Mouse (Mus musculus): ENCODE results near the gene Ms4a6c. TPM values are rescaled to one million over a fixed set of nuclear protein-coding genes. Genes with fewer than 3 reads are reported as not detected.
"Not testable (repeated sequence)": the region's sequence is repeated elsewhere in the genome, so short reads cannot be mapped to it uniquely, and the experiment has no call there.

The Ms4a6c gene
- polyA plus RNA-seq, 1 experiment from 2014 or later: 10.5 TPM

GRCm38 (mm10) chr19:11496361-11496760 lies 27.2 kb downstream of the Ms4a6c start:
- Histone ChIP-seq H3K9me3 (ENCODE audit: control insufficient read depth, low read length) (no peaks in the 10 kb centered on the region), H3K4me2 (replicated peaks; ENCODE audit: low read depth) (no peak overlapping the region), H3K4me3 (ENCODE audit: low read depth, low read length) (no peak overlapping the region), H3K9ac (ENCODE audit: low read length) (no peak overlapping the region), H3K4me1 (replicated peaks; ENCODE audit: control insufficient read depth, insufficient read depth) (no peaks in the 10 kb centered on the region), H3K27me3 (ENCODE audit: control insufficient read depth, insufficient read depth, low read length) (no peaks in the 10 kb centered on the region), H3K36me3 (ENCODE audit: control insufficient read depth, insufficient read depth, low read length) (no peaks in the 10 kb centered on the region), H3K27ac (replicated peaks) (no peak overlapping the region)
- TF ChIP-seq CTCF (IDR thresholded peaks at IDR 0.05; ENCODE audit: low read depth) (no peak), EP300 (optimal IDR thresholded peaks at IDR 0.05) (no peak)
- WGBS: 72% methylated on average over 6 of the region's 6 CpGs
- ATAC-seq (ENCODE audit: low FRiP score, low TSS enrichment): no peak
- no peak for DNase-seq (ENCODE audit: low spot score)

- not testable (repeated sequence) for H3K9ac ChIP-seq (ENCODE audit: low read length); H3K27ac ChIP-seq (replicated peaks); H3K36me3 ChIP-seq (ENCODE audit: control insufficient read depth, insufficient read depth, low read length); H3K27me3 ChIP-seq (ENCODE audit: control insufficient read depth, insufficient read depth, low read length); ATAC-seq (ENCODE audit: low FRiP score, low TSS enrichment); H3K4me1 ChIP-seq (replicated peaks; ENCODE audit: control insufficient read depth, insufficient read depth); H3K9me3 ChIP-seq (ENCODE audit: control insufficient read depth, low read length); H3K4me3 ChIP-seq (ENCODE audit: low read depth, low read length); DNase-seq (ENCODE audit: low spot score); H3K4me2 ChIP-seq (replicated peaks; ENCODE audit: low read depth)
- WGBS: 73% methylated on average over 1 of the region's 1 CpGs
Measured at GRCm38 (mm10) chr19:11497300-11497699, 28.1 kb downstream of the Ms4a6c start.

GRCm38 (mm10) chr19:11500796-11501195 lies 31.6 kb downstream of the Ms4a6c start:
- no peak overlapping the region for H3K4me2 ChIP-seq (replicated peaks; ENCODE audit: low read depth)
- no peaks in the 10 kb centered on the region for H3K4me1 ChIP-seq (replicated peaks; ENCODE audit: control insufficient read depth, insufficient read depth)
- no peak overlapping the region for H3K9ac ChIP-seq (ENCODE audit: low read length)
- no peak for DNase-seq (ENCODE audit: low spot score)
- no peaks in the 10 kb centered on the region for H3K27me3 ChIP-seq (ENCODE audit: control insufficient read depth, insufficient read depth, low read length)
- H3K27ac ChIP-seq (replicated peaks): no peak overlapping the region
- H3K36me3 ChIP-seq (ENCODE audit: control insufficient read depth, insufficient read depth, low read length): no peaks in the 10 kb centered on the region
- H3K4me3 ChIP-seq (ENCODE audit: low read depth, low read length): no peak overlapping the region
- TF ChIP-seq CTCF (IDR thresholded peaks at IDR 0.05; ENCODE audit: low read depth) (no peak), EP300 (optimal IDR thresholded peaks at IDR 0.05) (no peak)
- ATAC-seq (ENCODE audit: low FRiP score, low TSS enrichment): no peak
- no peaks in the 10 kb centered on the region for H3K9me3 ChIP-seq (ENCODE audit: control insufficient read depth, low read length)
- 91% methylated on average over 1 of the region's 1 CpGs for WGBS

- ATAC-seq (ENCODE audit: low FRiP score, low TSS enrichment) (no peak), DNase-seq (ENCODE audit: low spot score) (no peak)
- Histone ChIP-seq H3K4me1 (replicated peaks; ENCODE audit: control insufficient read depth, insufficient read depth) (no peaks in the 10 kb centered on the region), H3K9me3 (ENCODE audit: control insufficient read depth, low read length) (no peaks in the 10 kb centered on the region), H3K4me3 (ENCODE audit: low read depth, low read length) (no peak overlapping the region), H3K36me3 (ENCODE audit: control insufficient read depth, insufficient read depth, low read length) (no peaks in the 10 kb centered on the region), H3K4me2 (replicated peaks; ENCODE audit: low read depth) (no peak overlapping the region), H3K27me3 (ENCODE audit: control insufficient read depth, insufficient read depth, low read length) (no peaks in the 10 kb centered on the region), H3K9ac (ENCODE audit: low read length) (no peak overlapping the region), H3K27ac (replicated peaks) (no peak overlapping the region)
- TF ChIP-seq EP300 (optimal IDR thresholded peaks at IDR 0.05): no peak
- TF ChIP-seq CTCF (IDR thresholded peaks at IDR 0.05; ENCODE audit: low read depth): no peak
- 87% methylated on average over 4 of the region's 4 CpGs for WGBS
Measured at GRCm38 (mm10) chr19:11501326-11501725, 32.2 kb downstream of the Ms4a6c start.

GRCm38 (mm10) chr19:11504857-11505256 lies 35.7 kb downstream of the Ms4a6c start:
- H3K27ac ChIP-seq (replicated peaks): no peak overlapping the region
- DNase-seq (ENCODE audit: low spot score): no peak
- H3K36me3 ChIP-seq (ENCODE audit: control insufficient read depth, insufficient read depth, low read length): no peaks in the 10 kb centered on the region
- no peaks in the 10 kb centered on the region for H3K4me1 ChIP-seq (replicated peaks; ENCODE audit: control insufficient read depth, insufficient read depth)
- H3K9me3 ChIP-seq (ENCODE audit: control insufficient read depth, low read length): no peaks in the 10 kb centered on the region
- H3K27me3 ChIP-seq (ENCODE audit: control insufficient read depth, insufficient read depth, low read length): no peaks in the 10 kb centered on the region
- ATAC-seq (ENCODE audit: low FRiP score, low TSS enrichment): no peak
- no peak overlapping the region for H3K9ac ChIP-seq (ENCODE audit: low read length)
- no peak for TF ChIP-seq EP300 (optimal IDR thresholded peaks at IDR 0.05)
- TF ChIP-seq CTCF (IDR thresholded peaks at IDR 0.05; ENCODE audit: low read depth): no peak
- 44% methylated on average over 1 of the region's 1 CpGs for whole genome bisulfite sequencing
- H3K4me2 ChIP-seq (replicated peaks; ENCODE audit: low read depth): no peak overlapping the region
- no peak overlapping the region for H3K4me3 ChIP-seq (ENCODE audit: low read depth, low read length)

GRCm38 (mm10) chr19:11513458-11513857 lies 44.3 kb downstream of the Ms4a6c start:
- Histone ChIP-seq H3K4me3 (ENCODE audit: low read depth, low read length) (no peak overlapping the region), H3K27ac (replicated peaks) (no peak overlapping the region), H3K27me3 (ENCODE audit: control insufficient read depth, insufficient read depth, low read length) (no peaks in the 10 kb centered on the region), H3K9ac (ENCODE audit: low read length) (no peak overlapping the region), H3K9me3 (ENCODE audit: control insufficient read depth, low read length) (no peaks in the 10 kb centered on the region), H3K4me1 (replicated peaks; ENCODE audit: control insufficient read depth, insufficient read depth) (no peaks in the 10 kb centered on the region), H3K36me3 (ENCODE audit: control insufficient read depth, insufficient read depth, low read length) (no peaks in the 10 kb centered on the region), H3K4me2 (replicated peaks; ENCODE audit: low read depth) (no peak overlapping the region)
- ATAC-seq (ENCODE audit: low FRiP score, low TSS enrichment) (no peak), DNase-seq (ENCODE audit: low spot score) (no peak)
- 61% methylated on average over 1 of the region's 1 CpGs for WGBS
- no peak for TF ChIP-seq EP300 (optimal IDR thresholded peaks at IDR 0.05)
- no peak for TF ChIP-seq CTCF (IDR thresholded peaks at IDR 0.05; ENCODE audit: low read depth)
